Mouse (Mus musculus) bone marrow, adult 2 months (tissue): Measurements from ENCODE around the gene Cpn2. TPM values are rescaled to one million over a fixed set of nuclear protein-coding genes. Genes with fewer than 3 reads are reported as not detected.
A peak's percentile ranks its signal among the peaks of the same experiment; 100 is the strongest.

ENCODE experiments used
- H3K27ac ChIP-seq: fragments of 200-500 bp; 2 replicates; pipeline ENCODE4 v1.5.1; 2012; ENCODE audit warnings: low read depth, mild to moderate bottlenecking, control low read depth, inconsistent platforms, low read length; ENCODE audit not compliant: control insufficient read depth, poor library complexity, insufficient read depth
- H3K4me1 ChIP-seq: fragments of 200-500 bp; 2 replicates; pipeline ENCODE4 v1.6.1; 2011; ENCODE audit warnings: low read length; ENCODE audit not compliant: control insufficient read depth, insufficient read depth
- H3K4me3 ChIP-seq: fragments of 200-500 bp; replicated peaks from 2 replicates; pipeline ENCODE3; 2011; ENCODE audit warnings: mild to moderate bottlenecking, low read depth, low read length, control low read depth; ENCODE audit not compliant: control insufficient read depth
- CTCF ChIP-seq: fragments of 200-500 bp; IDR thresholded peaks from 2 replicates; pipeline ENCODE4 v1.5.1; 2011; ENCODE audit warnings: low read length, control low read depth; ENCODE audit not compliant: control insufficient read depth, insufficient read depth
- POLR2A ChIP-seq: fragments of 200-500 bp; IDR thresholded peaks from 2 replicates; pipeline ENCODE4 v1.6.1; 2011; ENCODE audit warnings: low read depth, mild to moderate bottlenecking, control low read depth, low read length, borderline replicate concordance; ENCODE audit not compliant: control insufficient read depth
- WGBS: fragments of 180-500 bp; shearing (Covaris S2); methylation state at CpG from one replicate; pipeline ENCODE4 v1.1.7; 2018; 5-methylcytosine and 5-hydroxymethylcytosine counted together
- polyA plus RNA-seq: library from polyadenylated mRNA; stranded (reverse); fragments of >200 nt; gene quantifications from 2 replicates; pipeline ENCODE4 v1.2.4, GENCODE M21; 2011; ENCODE audit warnings: low replicate concordance; ENCODE audit not compliant: missing spikeins, insufficient read depth, insufficient read length

Cpn2 gene
- polyA plus RNA-seq, 1 experiment, result not detected

- TF ChIP-seq CTCF (no peak), POLR2A (no peak)
- WGBS, result 88% methylated on average over 8 of the region's 8 CpGs
- H3K27ac ChIP-seq, result no peak overlapping the region
- H3K4me3 ChIP-seq, result no peak overlapping the region
- no peaks in the 10 kb centered on the region; the same call in 1 of the 2 replicates for H3K4me1 ChIP-seq
Observed at GRCm38 (mm10) chr16:30273065-30273464, 5.8 kb upstream of the Cpn2 start.

GRCm38 (mm10) chr16:30271941-30272595 lies 4.8 kb upstream of the Cpn2 start:
- Histone ChIP-seq H3K4me1 (no peaks in the 10 kb centered on the region; the same call in 1 of the 2 replicates), H3K27ac (peak overlapping the region; percentile 62; the same call in 1 of the 2 replicates), H3K4me3 (no peak overlapping the region)
- no peak for TF ChIP-seq CTCF
- WGBS, result 43% methylated on average over 6 of the region's 6 CpGs

GRCm38 (mm10) chr16:30271223-30271761 lies 4.0 kb upstream of the Cpn2 start:
- Histone ChIP-seq H3K4me1 (no peaks in the 10 kb centered on the region; the same call in 1 of the 2 replicates), H3K4me3 (no peak overlapping the region), H3K27ac (peak overlapping the region; percentile 62; the same call in 1 of the 2 replicates)
- WGBS, result 59% methylated on average over 8 of the region's 8 CpGs
- TF ChIP-seq CTCF, result no peak
- no peak for TF ChIP-seq POLR2A

GRCm38 (mm10) chr16:30266561-30266960 lies 738 bp downstream of the Cpn2 start:
- no peak overlapping the region for H3K4me3 ChIP-seq
- 83% methylated on average over 5 of the region's 5 CpGs for WGBS
- H3K4me1 ChIP-seq, result no peaks in the 10 kb centered on the region; the same call in 1 of the 2 replicates
- TF ChIP-seq POLR2A (no peak), CTCF (no peak)
- H3K27ac ChIP-seq, result no peak overlapping the region

- Histone ChIP-seq H3K4me3 (no peak overlapping the region), H3K27ac (no peak overlapping the region), H3K4me1 (no peaks in the 10 kb centered on the region)
- TF ChIP-seq CTCF (no peak), POLR2A (no peak)
- 25% methylated on average over 4 of the region's 4 CpGs for WGBS
Observed at GRCm38 (mm10) chr16:30265611-30266010, 1.7 kb downstream of the Cpn2 start.

- WGBS, result 60% methylated on average over 4 of the region's 4 CpGs
Observed at GRCm38 (mm10) chr16:30263156-30263555, 4.1 kb downstream of the Cpn2 start.

GRCm38 (mm10) chr16:30262664-30263063 lies 4.6 kb downstream of the Cpn2 start:
- Histone ChIP-seq H3K4me1 (no peaks in the 10 kb centered on the region; the same call in 1 of the 2 replicates), H3K4me3 (no peak overlapping the region), H3K27ac (no peak overlapping the region)
- peak; percentile 90 for TF ChIP-seq CTCF
- no peak for TF ChIP-seq POLR2A
- 0% methylated on average over 2 of the region's 2 CpGs for WGBS

More at GRCm38 (mm10) chr16:30263156-30263555, 4.1 kb downstream of the Cpn2 start:
- Histone ChIP-seq H3K4me1 (no peaks in the 10 kb centered on the region; the same call in 1 of the 2 replicates), H3K27ac (no peak overlapping the region), H3K4me3 (no peak overlapping the region)
- TF ChIP-seq POLR2A (no peak), CTCF (no peak)

GRCm38 (mm10) chr16:30262157-30262556 lies 5.1 kb downstream of the Cpn2 start:
- no peaks in the 10 kb centered on the region; the same call in 1 of the 2 replicates for H3K4me1 ChIP-seq
- no peak overlapping the region for H3K27ac ChIP-seq
- TF ChIP-seq POLR2A (no peak), CTCF (no peak)
- WGBS, result 61% methylated on average over 10 of the region's 10 CpGs
- no peak overlapping the region for H3K4me3 ChIP-seq
